Mouse (Mus musculus): Measurements from ENCODE around the gene Ric8b.

The Ric8b gene

GRCm38 (mm10) chr10:85054876-85055275, 137.5 kb downstream of the Ric8b start:
- DNase-seq (ENCODE audit: low spot score): no peak
